Mouse (Mus musculus): ENCODE measurements around the gene Eif6.

DNA sequence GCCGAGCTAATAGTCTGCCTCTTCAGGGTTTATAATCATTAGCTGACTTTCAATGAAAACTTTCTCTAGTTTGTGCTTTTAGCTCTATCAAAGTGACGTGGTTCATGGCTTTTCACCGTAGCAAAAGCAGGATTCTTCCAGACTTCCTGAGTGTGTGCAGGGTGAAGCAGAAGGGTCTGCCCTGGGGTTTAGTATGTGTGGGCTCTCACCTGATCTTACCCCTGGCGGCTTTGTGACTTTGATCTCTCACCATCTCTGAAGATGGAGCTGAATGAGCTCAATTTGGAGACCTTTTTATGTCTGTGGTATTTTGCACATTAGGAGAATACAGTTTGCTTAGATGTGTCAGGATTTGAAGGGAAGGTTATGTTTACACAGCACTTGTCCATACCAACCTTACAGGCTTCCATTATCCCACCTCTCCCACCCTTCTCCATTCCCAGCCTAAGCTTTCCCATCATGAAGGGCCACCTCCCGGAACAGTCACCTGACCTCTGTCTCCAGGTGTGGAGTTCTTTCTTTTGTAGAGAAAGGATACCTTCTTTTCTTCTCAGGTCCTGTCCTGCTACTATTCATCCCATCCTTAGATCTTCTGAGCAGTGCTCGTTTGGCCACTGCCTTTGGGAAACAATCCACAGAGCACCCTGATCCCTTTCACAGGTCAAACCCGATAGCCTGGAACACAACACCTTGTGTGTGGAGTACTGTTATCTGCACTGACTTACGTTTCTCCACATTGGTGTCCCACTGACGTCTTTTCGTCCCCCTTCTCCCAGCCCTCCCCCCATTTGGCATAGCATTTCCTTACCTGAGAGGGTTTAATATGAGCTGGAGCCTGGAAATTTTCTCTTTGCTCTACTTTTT is 49.7 kb downstream of the Eif6 start:
- TF ChIP-seq USF1 (IDR thresholded peaks at IDR 0.05; ENCODE audit: low read depth) (no peak), TCF12 (IDR thresholded peaks at IDR 0.05; ENCODE audit: insufficient read depth, poor library complexity, severe bottlenecking) (no peak), MYOD1 (IDR thresholded peaks at IDR 0.05; ENCODE audit: control insufficient read depth in 1 of 3, insufficient read length in 2 of 3, low read depth in 2 of 3) (no peak), POLR2A (IDR thresholded peaks at IDR 0.05; ENCODE audit: insufficient read length, low read depth) (no peak), REST (IDR thresholded peaks at IDR 0.05; ENCODE audit: insufficient read depth, insufficient read length) (no peak), MAX (IDR thresholded peaks at IDR 0.05; ENCODE audit: low read depth) (no peak), SRF (IDR thresholded peaks at IDR 0.05; ENCODE audit: control insufficient read depth, insufficient read length, low read depth) (no peak)
